Mouse (Mus musculus) regulatory T cell (primary cell): ENCODE results near the gene Nek8.

Experiments
- in situ Hi-C: fragments of 300-600 bp; cut with MboI, MseI; formaldehyde crosslinking; loops from one replicate; pipeline ENCODE4 v1.15.1; 2025; ENCODE audit warnings: high pct_unique_total_duplicates

The Nek8 gene

DNA sequence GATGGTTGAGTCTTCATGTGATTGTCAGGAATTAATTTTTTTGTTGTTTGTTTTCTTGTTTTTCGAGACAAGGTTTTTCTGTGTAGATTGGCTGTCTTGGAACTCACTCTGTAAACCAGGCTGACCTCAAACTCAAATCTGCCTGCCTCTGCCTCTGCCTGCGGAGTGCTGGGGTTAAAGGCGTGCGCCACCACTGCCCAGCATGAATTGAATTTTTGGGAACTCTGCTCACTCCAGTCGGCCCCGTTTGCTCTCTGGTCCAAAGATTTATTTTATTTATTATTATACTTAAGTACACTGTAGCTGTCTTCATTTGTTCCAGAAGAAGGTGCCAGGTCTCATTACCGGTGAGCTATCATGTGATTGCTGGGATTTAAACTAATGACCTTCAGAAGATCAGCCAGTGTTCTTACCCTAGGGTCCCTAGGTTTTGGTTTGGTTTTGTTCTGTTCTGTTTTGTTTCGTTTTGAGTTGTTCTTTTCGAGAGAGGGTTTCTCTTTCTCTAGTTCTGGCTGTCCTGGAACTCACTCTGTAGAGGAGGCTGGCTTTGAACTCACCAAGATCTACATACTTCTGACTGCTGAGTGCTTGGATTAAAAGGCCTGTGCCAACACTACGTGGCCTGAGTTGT is 7.5 kb upstream of the Nek8 start:
- in situ Hi-C loops = no loop called here

DNA sequence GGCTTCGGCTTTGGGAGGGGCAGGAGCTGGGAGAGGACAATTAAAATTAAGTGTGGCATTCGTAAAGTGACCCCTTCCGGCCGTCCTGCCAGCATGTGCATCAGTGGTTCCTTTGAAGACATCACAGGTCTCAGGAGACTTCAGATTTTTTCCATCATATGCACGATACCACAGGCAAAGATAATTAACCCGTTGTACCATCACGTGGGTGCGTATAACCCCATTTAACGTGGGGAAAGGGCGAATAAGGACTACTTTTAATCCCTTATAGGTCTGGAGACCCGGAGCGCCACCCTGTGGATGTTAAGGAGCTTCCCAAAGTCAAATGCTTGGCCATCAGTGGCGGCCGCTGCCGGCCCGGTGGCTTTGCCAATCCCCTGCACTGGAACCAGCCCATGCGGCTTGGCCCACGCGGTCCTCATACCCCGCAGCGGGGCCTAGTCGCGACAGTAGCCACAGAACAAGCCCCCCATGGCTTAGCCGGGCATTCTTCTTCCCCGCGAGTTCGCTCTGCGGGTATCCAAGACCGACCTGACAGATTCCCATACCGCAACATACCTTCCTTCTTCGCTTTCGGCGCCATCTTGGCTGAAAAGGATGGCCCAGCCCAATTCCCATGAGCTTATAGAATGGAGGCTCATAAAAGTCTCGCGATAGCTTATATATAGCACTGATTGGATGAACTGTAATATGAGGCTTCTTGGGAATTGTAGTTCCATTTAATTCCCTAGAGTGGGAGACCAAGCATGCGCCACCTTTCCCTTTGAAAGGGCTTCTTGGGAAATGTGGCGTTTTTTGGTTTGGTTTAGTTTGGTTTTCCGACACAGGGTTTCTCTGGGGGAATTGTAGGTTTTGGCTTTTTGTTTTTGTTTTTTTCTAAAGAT is 6.7 kb upstream of the Nek8 start, which contains the start of gene Rpl23a:
Gene Rpl23a, minus strand, starts transcription at position 624 of the 884 bp plus-strand sequence.
- in situ Hi-C loops = no loop called here

DNA sequence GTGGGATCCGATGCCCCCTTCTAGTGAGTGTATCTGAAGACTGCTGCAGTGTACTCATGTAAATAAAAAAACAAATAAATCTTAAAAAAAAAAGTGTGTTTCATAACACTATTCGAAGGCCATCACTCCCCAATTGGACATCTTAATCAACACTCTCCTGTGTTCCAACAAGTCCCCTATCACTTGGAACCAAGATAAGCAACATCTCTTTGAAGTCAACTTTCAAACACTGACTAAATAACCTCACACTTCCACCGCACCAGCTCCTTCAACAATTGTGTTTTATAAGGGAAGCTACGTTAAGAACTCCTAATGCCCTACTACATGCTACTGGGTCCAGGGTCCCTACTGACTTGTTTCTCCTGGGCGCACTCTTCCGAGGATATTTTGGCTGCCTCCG is 6.0 kb upstream of the Nek8 start:
- in situ Hi-C loops = no loop called here

DNA sequence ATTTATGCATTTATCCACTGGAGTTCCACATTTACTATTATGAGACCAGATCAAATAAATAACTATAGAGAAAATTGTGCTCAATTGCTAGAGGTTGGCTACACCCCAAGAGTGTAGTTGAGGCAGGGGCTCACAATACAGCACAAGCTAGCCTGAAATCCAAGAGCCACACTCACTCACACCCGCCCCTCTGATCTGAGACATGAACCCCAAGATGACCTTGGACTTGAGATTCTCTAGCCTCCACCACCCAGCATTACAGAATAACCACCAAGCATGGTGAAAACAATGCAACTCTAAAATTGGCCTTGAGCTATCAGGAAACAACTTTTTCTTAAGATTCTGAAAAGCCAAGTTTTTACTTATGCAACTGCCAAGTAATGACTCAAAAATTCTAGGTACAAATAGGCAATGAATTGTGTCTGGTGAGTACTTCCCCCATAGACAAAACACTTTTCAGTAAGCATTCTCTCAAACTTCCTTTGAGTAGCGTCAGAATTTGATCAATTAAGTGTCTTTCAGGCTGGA is 5.4 kb upstream of the Nek8 start:
- in situ Hi-C loops = no loop called here

DNA sequence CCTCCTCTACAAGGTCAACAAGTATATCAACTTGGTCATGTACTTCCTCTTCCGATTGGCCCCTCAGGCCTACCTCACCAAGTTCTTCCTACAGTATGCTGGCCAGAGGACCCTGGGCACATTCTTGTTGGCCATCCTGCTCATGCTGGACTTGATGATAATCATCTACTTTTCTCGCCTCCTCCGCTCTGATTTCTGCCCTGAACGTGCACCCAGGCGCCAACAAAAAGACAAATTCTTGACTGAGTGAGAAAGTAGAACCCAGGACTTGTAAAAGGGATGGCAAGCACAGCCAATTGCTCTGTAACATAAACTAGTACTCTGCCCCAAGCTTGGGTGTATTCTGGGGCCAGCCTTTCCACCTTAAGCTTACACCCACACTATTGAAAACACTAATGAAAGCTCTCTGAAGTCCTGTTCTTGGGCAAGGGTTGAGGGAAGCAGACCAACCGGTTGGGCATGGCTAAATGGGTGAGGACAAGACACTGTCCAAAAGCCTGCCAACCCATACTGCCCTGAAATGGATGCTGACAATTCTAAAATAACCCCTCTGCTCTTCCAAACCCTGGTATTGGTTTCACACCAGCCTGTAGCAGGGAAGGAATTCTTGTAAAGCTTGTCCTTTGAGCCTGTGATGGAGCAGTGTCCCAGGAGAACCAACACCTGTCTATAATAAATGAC is 3.7 kb upstream of the Nek8 start:
- in situ Hi-C loops = no loop called here

DNA sequence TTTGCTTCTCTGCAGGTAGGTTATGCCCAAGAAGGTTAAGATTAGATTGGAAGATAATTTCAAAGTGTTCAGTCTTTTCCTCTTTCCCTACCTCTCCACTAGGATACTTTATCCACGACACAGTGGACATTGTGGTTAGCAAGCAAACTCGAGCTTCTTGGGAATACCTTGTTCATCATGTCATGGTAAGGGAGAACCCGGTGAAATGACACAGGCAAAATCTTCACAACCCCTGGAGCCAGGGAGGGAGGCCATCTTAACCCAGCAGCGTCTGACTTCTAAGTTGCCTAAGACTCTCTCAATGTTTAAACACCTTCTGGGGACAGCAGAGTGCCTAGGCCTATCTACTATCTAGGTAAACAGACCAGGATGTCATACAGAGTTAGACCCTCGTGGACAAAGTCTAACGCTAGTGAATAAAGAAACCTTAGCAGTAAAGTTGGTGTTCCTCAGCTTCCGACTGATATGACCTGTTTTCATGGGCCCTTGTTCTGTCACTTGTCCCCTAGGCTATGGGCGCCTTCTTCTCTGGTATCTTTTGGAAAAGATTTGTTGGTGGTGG is 3.0 kb upstream of the Nek8 start:
- in situ Hi-C loops = no loop called here

DNA sequence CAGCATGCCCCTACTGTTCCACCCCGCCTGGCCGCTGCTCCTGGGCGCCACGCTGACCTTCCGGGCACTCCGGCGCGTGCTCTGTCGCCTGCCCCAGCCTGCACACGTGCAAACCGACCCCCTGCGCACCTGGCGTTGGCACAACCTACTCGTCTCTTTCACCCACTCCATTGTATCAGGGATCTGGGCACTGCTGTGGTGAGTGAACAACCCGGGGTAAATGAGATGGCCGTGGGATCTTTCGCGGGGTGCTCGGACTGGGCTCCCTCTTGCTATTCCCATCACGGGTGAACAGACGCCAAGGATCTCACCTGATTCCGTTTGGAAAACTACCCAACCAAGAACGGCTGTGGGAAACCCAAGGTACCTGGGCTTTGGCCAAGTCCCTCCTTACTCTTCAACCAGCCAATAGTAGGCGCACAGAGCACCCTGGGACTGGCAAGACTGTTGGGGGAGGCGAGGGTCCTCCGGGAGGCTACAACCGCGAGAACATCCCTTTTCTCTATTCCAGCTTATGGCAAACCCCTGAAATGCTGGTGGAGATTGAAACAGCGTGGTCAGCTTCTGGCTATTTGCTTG is 2.5 kb upstream of the Nek8 start:
- in situ Hi-C loops = no loop called here

DNA sequence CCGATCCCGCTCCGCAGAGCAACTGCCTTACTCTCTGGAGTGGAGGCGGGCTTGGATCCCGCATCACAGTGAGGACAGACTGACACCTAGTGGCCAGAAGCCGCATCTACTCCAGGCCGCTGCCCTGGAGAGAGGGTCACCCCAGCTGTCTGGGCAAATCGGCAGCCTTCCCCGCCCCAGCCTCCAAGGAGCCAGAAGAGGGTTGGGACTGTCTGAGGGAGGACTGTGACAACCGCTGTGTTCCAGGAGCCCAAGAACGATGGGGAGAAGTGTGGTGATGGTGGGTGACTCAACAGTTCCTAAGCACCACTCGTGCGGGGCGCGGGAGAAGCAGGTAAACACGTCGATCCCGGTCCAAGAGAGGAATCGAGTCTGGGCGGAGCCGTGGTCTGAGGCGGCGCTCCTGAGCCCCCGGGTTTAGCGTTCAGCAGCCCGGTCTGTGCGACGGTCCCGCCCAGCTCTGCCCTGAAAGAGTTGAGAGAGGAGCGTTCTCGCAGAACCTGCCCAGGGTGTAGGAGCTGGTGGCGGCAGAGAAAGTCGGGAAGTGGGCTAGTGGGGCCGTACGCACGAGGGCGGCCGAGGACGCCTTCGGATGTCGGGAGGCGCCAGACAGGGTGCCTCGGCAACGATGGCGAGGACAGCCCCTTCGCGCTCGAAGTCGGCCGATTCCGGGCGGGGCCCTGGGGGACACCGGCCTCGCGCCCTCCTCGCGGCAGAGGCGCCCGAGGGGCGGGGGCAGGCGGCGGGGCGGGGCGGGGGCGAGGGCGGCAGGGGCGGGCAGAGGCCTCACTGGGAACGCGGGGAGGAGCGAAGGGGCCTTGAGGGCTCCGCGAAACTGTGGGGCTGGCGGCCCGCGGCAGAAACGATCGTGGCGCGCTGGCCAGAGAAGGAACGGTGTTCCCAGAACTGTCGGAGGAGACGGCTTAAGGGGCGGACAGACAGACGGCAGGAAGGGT is 1.7 kb upstream of the Nek8 start:
- in situ Hi-C loops = no loop called here

DNA sequence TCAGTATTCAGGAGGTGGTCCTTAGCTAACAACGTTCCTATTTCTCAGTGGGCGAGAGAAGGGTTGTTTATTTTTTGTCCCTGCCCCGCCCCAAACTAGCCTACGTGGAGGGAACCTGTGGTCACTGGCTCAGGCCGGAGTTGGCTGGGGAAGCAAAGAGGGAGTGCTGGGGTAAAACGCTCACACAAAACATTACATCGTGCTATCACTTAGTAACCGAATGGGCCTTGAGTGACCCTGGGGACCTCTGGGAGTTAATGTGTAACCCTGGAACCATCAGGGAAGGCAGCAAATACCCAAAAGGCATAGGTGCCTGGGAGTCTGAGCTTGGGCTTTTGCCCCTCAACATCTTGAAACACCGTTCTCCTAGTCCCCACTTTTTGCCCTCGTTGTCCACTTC is 962 bp upstream of the Nek8 start:
- in situ Hi-C loops = no loop called here

DNA sequence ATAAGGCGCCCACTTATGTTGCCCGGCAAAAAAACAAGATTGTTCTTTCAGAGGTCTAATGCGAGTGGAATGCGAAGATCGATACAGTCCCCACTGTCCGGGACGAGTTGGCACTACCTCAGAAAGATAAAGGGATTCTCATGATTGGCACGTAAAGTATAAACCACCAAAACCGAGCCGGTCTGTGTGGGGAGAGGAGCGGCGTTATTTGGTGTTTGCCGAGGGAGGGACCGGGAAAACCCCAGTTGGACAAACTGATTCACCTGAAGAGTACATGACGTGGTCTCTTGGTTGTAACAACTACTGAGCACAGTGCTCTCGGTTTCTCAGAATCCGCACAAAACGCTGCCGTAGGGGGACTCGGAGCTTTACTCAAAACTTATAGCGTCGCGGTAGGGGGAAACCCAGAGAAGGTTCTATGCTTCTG is 443 bp upstream of the Nek8 start:
- in situ Hi-C loops = no loop called here

DNA sequence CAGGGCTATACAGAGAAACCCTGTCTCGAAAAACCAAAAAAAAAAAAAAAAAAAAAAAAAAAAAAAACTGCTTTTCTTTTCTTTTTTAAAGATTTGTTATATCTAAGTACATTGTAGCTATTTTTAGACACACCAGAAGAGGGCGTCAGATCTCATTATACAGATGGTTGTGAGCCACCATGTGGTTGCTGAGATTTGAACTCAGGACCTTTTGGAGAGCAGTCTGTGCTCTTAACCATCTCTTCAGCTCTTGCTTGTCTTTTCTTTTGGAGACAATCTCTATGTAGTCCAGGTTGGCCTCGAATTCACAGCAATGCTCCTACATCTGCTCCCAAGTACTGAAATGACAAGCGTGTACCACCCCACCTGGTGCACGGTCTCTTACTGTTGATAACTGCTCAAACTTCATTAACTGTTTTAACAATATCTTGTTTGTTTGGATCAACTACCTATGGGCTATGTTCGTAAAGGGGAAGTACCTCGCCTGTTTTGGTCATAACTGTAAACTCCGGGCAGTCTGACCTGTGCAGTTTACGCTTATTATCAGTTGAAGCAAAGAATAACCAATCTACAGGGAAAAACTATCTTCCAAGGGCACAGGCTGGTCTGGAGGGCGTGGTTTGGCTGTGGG is 589 bp downstream of the Nek8 start:
- in situ Hi-C loops = no loop called here

DNA sequence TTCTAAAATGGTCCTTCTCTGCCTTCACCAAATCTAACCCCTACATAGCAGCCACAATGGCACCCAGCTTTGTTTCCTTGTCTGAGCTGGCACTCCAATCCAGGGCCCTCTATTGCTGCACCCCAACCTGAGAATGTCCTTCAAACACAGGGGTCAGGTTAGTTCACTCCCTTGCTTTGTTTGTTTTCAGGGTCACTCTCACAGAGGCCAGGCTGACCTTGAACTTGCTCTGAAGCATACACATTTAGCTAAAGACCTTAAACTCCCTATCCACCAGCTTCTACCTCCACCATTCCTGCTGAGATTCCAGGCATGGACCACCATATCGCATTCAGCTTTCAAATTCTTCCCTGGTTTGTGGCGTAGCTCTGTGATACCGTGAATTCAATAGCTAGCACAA is 2.0 kb downstream of the Nek8 start:
- in situ Hi-C loops = no loop called here

DNA sequence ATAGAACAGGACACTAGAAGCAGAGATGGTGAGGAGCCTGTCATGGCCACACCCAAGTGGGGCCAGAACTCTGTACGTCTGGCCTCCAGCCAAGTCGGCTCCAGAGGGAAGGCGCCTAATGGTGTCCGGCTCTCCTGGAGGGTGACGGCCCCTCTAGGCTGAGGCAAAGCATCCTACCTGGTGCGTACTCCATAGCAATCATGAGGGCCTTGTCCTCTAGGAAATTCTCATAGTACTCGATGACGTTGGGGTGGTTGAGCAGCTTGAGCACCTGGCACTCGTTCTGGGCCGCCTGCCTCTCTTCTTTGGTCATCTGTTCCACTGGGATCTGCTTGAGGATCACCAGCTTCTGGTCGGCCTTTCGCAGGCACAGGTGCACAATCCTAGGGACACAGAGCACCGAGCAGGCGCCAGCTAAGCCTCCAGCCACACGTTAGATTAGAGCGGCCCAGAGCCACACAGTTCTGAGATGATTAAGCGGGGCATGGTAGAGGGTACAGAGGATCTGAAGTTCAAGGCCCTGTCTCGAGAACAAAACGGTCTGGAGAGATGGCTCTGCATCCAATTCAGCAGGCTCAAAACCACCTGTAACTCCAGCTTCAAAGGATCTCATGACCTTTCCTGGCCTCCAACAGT is 3.6 kb downstream of the Nek8 start:
- in situ Hi-C loops = no loop called here

DNA sequence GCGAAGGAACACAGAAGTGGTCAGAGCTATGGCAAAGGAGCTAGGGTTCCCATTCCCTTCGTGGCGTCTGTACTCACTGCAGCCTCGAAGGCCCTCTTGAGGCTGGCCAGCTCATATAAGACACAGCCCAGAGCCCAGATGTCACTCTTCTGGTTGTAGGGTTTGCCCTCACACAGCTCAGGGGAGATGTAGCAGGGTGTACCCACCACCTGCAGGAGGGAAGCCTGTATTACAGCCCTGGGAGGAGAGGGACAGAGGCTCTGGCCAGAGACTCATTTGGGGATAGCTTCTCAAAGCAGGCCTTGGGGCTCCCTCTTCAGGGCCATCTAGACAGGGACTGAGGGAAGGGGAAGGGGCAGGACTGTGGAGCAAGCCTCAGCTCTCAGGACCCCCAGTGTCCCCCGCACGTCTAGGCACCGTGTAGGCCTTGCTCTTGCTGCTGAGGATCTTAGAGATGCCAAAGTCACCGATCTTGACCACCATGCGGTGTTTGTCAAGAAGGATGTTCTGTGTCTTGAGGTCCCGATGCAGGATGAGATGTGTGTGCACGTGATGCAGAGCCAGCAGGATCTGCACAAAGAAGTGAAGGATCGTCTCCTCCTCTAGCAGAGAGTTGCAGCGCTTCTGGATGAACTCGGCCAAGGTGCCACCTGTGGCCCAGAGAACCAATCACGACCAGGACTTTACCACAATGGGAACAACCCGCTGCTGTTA is 4.3 kb downstream of the Nek8 start:
- in situ Hi-C loops = no loop called here

DNA sequence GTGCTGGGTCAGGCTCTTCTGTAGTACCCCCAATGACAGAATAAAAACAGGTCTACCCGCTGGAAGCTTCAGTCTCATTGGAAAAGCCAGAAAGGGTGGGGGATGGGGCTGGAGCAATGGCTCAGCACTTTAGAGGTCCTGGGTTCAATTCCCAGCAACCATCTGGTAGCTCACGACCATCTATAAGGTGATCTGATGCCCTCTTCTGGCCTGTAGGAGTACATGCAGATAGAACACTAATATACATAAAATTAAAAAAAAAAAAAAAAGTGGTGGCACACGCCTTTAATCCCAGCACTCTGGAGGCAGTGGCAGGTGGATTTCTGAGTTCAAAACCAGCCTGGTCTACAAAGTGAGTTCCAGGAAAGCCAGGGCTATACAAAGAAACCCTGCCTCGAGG is 5.1 kb downstream of the Nek8 start:
- in situ Hi-C loops = no loop called here

DNA sequence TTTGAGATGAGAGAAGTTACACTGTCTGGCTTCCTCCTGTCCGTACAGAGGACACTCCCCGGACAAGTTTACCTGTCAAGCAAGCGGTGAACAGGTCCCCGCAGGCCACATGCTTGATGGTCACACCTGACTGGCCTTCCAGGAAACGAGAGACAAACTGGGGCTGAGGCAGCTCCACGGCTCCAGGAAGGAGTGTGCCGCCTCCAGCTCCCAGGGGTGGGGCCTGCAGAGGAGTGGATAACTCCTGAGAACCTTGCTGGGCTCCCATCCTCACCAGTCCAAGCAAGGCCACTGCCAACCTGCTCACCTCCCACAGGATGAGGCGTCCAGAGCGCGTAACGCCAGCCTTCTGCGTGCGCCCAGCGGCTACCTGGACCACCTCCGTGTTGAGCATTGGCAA is 6.2 kb downstream of the Nek8 start:
- in situ Hi-C loops = no loop called here

DNA sequence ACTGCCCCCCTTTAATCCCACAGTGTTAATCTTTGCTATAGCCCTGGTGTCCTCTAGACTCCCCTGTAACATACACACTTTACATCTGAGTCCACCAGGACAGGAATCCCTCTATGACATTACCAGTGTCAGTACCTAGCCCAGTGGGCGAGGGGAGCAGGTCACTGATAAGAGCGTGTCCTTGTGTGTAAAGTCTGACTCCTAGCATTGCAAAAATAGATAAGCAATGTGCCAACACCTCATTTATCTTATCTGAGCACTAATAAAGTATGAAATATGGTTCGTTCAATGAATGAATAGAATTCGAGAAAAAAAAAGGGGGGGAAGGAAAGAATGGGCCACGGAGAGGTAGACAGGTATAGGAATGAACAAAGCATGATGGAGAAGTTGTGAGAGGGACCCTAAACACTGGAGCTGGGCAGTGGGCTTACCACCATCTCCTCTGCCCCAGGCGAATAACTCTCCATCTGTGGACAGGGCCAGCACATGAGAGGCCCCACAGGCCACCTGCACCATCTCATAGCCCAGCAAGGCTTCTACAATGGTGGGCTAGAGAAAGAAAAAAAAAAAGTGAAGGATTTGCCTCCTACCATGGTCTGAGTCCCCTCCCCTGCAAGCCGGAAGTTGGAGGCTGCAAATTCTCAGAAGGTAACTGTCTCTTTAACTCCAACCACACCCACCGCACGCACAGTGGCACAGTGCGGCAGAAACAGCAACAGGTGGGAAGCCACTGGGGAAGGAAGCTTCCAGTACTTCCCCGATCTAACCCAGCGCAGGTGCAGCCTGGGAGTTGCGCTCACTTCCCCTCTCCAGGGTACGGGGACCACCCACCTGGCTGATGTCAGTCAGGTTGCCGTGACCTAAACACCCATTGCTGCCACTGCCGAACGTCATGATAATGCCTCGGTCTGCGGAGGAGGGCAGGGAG is 7.7 kb downstream of the Nek8 start:
- in situ Hi-C loops = no loop called here
